Mouse (Mus musculus): Measurements from ENCODE around the gene Clec9a. TPM values are rescaled to one million over a fixed set of nuclear protein-coding genes. Genes with fewer than 3 reads are reported as not detected.

Clec9a gene
- polyA plus RNA-seq, 1 experiment, result 0.24 TPM

DNA sequence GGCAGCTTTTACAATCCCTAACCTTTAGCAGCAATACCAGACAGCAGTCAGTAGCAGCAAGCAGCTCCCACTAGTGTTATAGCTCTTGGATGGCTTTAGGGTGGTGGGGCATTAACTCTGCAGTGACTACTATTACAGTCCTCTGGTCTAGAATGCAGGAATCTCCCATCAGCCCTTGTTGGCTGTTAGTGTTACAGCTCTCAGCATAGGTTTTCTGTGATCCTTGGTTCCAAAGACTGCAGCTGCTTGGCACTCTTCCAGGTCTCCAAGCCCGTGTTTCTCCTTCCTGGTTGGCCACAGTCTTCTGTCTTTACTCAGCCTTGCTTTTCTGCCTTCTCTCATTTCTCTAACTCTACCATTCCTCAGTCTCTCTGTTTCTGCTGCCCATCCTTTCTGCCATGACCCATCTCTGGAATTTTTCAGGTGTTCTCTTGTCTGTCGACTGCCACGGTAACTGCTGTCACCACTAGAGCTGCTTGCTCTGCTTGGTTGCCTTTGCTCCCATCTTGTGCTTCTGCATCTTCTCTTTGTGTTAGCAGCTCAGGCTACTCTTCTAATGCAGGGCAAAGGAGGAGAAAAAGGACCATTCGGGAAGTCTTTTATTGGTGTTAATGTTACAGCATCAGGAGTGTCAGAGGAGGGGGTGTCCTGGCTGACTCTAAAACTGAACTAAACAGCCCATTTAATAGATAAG is 14.5 kb downstream of the Clec9a start:
- Histone ChIP-seq H3K4me1 (ENCODE audit: control insufficient read depth, insufficient read depth, low read length) (peaks cover 29% of the 10 kb centered on the region), H3K27ac (ENCODE audit: insufficient read depth, low read depth, low read length) (no peak overlapping the region), H3K4me3 (ENCODE audit: insufficient read depth, low read length) (no peak overlapping the region)
- TF ChIP-seq POLR2A (IDR thresholded peaks at IDR 0.05; ENCODE audit: borderline replicate concordance, low read depth, low read length) (no peak), CTCF (IDR thresholded peaks at IDR 0.05; ENCODE audit: low read depth, low read length) (no peak)

DNA sequence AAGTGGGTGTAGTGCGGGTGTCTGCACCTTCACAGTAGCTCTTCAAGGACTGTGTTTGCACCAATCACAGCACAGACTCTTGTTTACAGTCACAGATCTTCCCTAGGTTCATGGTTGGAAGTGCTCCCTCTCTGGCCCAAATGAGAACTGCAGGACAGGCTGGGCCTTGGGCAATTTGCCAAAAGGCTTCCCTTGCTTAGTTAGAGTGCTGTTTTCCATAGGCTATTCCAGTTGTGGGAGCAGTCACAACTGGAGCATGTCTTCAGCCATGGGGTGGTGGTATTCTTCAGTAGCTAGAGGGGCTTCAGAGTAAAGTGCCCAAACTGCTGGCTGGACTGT is 15.0 kb downstream of the Clec9a start:
- TF ChIP-seq POLR2A (IDR thresholded peaks at IDR 0.05; ENCODE audit: borderline replicate concordance, low read depth, low read length), result no peak
- peak; percentile 55; the same call in 1 of the 2 replicates for TF ChIP-seq CTCF (IDR thresholded peaks at IDR 0.05; ENCODE audit: low read depth, low read length)
- no peak overlapping the region for H3K27ac ChIP-seq (ENCODE audit: insufficient read depth, low read depth, low read length)
- peaks cover 29% of the 10 kb centered on the region for H3K4me1 ChIP-seq (ENCODE audit: control insufficient read depth, insufficient read depth, low read length)
- no peak overlapping the region for H3K4me3 ChIP-seq (ENCODE audit: insufficient read depth, low read length)

DNA sequence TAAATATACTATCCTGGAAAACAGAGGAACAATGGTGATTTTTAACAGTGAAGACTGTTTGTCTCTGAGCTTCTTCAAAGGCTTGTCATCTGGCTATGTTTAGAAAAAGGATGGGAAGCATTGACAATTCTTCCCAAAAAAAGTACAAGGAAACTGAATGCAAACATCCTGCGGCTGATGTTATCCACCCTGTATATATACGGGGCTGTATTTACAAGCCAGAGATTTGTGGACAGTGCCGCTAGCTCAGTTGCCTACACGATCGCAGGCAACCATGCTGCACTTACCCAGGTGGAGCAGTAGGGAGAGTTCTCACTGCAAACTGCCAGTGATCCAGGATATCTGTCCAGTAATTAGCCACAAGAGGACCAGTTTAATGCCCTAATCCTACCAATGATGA is 16.6 kb downstream of the Clec9a start:
- Histone ChIP-seq H3K4me1 (ENCODE audit: control insufficient read depth, insufficient read depth, low read length) (peaks cover 19% of the 10 kb centered on the region), H3K4me3 (ENCODE audit: insufficient read depth, low read length) (no peak overlapping the region), H3K27ac (ENCODE audit: insufficient read depth, low read depth, low read length) (no peak overlapping the region)
- TF ChIP-seq POLR2A (IDR thresholded peaks at IDR 0.05; ENCODE audit: borderline replicate concordance, low read depth, low read length) (no peak), CTCF (IDR thresholded peaks at IDR 0.05; ENCODE audit: low read depth, low read length) (no peak)

DNA sequence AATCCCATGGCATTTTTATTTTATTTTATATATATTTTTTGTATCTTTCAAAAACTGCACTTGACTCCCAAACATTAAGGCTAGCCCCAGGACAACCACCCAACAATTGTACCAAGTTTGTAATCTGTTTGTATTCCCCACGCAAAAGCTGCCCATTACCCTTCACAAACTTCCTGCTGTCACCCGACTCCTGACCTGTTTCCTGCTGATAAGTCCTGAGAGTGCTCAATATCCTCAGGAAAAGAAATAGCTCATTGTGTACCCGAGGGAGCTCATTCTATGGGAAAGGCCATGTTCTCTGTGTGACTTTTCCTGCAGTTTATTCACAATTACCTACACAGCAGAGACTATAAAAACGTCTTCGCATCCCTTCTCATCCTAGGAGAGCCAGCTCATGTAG is 17.1 kb downstream of the Clec9a start:
- no peak overlapping the region for H3K4me3 ChIP-seq (ENCODE audit: insufficient read depth, low read length)
- TF ChIP-seq CTCF (IDR thresholded peaks at IDR 0.05; ENCODE audit: low read depth, low read length) (no peak), POLR2A (IDR thresholded peaks at IDR 0.05; ENCODE audit: borderline replicate concordance, low read depth, low read length) (no peak)
- peaks cover 19% of the 10 kb centered on the region for H3K4me1 ChIP-seq (ENCODE audit: control insufficient read depth, insufficient read depth, low read length)
- no peak overlapping the region for H3K27ac ChIP-seq (ENCODE audit: insufficient read depth, low read depth, low read length)

DNA sequence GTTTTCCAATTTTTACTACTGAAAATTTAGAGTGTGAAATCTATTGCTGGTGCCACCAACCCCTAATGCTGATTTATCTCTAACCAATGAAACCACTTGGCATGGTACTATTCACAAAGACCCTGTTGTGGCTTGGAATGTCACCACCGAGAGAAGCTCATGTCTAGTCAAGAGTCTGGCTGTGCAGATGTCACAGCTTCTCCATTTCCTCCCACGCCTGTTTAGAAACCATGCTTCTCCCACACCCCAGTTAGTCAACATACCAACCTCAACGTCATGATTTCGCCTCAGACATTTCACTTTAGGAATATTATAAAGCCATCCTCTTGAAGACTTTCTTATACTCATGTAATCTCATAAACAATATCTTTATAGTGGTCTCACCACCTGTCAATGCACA is 18.6 kb downstream of the Clec9a start:
- H3K27ac ChIP-seq (ENCODE audit: insufficient read depth, low read depth, low read length), result no peak overlapping the region
- H3K4me1 ChIP-seq (ENCODE audit: control insufficient read depth, insufficient read depth, low read length), result peaks cover 16% of the 10 kb centered on the region
- no peak for TF ChIP-seq POLR2A (IDR thresholded peaks at IDR 0.05; ENCODE audit: borderline replicate concordance, low read depth, low read length)
- TF ChIP-seq CTCF (IDR thresholded peaks at IDR 0.05; ENCODE audit: low read depth, low read length), result no peak

DNA sequence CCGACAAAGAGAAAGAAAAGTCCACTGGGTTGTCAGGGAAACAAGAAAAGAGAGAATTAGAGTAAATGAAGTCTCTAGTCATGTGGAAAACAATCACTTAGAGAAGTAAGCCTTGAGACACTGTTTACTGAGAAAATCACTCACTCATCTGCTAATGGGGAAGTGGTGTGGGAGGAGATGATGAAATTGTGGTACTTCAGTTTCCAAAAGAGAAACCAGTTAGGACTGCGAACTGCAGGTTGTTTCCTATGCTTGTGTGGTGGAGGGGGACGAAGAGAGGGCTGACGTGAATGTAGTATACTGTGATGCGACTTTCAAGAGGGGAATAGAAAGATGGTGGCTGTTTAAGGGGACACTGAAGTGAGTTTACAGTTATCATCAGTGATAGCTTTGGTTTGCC is 25.6 kb downstream of the Clec9a start:
- TF ChIP-seq POLR2A (IDR thresholded peaks at IDR 0.05; ENCODE audit: borderline replicate concordance, low read depth, low read length), result no peak
- no peak for TF ChIP-seq CTCF (IDR thresholded peaks at IDR 0.05; ENCODE audit: low read depth, low read length)

More for the DNA sequence above, 18.6 kb downstream of the Clec9a start:
- no peak overlapping the region for H3K4me3 ChIP-seq (ENCODE audit: insufficient read depth, low read length)

DNA sequence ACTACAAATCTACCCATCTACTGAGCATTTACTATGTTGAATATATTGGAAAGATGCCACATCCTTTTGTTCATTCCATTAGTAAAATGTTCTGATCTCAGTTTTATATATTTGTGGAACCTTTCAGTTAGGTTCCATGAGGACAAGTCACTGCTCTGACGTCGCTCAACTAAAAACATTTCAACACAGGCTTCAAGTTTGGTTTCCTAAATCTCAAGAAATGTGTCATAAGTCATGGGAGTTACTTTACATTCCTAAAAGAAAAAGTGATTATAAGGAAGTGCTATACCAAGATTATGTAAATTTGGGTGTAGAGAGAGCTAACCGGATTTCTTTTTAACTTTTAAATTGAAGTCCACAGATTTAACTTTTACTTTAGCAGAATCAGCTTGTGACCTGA is 27.4 kb downstream of the Clec9a start:
- peaks cover 16% of the 10 kb centered on the region for H3K4me1 ChIP-seq (ENCODE audit: control insufficient read depth, insufficient read depth, low read length)
- TF ChIP-seq POLR2A (IDR thresholded peaks at IDR 0.05; ENCODE audit: borderline replicate concordance, low read depth, low read length) (no peak), CTCF (IDR thresholded peaks at IDR 0.05; ENCODE audit: low read depth, low read length) (no peak)
- H3K4me3 ChIP-seq (ENCODE audit: insufficient read depth, low read length), result no peak overlapping the region

More for the DNA sequence above, 25.6 kb downstream of the Clec9a start:
- H3K27ac ChIP-seq (ENCODE audit: insufficient read depth, low read depth, low read length), result no peak overlapping the region
- H3K4me3 ChIP-seq (ENCODE audit: insufficient read depth, low read length), result peak overlapping the region; percentile 17
- peaks cover 16% of the 10 kb centered on the region for H3K4me1 ChIP-seq (ENCODE audit: control insufficient read depth, insufficient read depth, low read length)

DNA sequence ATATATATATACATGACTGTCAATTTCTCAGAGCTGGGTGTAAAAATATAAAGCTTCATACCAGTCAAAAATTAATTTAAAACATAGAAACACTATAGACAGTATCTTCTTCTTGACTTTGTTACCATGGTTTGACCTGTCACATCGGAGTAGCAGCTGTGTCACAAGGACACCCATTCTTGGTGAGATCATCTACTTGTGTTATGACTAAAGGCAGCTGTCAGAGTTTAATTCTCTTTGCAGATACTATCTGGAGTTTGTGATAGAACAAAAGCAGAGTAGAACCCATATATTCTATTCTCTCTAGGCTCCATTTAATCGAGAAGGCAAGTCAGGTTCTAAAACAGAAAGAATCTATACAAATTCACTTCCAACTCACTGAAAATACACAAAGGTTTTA is 29.4 kb downstream of the Clec9a start:
- H3K27ac ChIP-seq (ENCODE audit: insufficient read depth, low read depth, low read length), result no peak overlapping the region

More for the DNA sequence above, 27.4 kb downstream of the Clec9a start:
- peak overlapping the region; percentile 12; the same call in 1 of the 2 replicates for H3K27ac ChIP-seq (ENCODE audit: insufficient read depth, low read depth, low read length)

DNA sequence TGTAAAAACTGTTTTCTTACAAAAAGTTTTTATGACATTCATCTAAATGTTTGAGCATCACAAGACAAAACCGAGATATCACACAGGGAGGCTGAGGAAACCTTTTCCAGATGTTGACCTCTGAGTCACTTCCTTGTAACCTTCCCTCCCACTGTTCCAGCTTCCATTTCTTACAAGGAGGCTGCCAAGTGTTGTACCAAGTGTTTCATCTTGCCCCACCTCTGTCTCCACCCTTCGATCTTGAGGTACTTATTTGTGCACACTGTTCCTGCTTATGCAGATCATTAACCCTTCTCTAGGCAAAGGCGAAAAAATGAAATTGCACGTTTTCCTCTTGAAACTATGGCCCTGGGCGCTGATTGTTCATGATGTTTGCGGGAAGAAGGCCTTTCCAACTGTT is 41.1 kb downstream of the Clec9a start:
- no peak for TF ChIP-seq CTCF (IDR thresholded peaks at IDR 0.05; ENCODE audit: low read depth, low read length)
- no peak for TF ChIP-seq POLR2A (IDR thresholded peaks at IDR 0.05; ENCODE audit: borderline replicate concordance, low read depth, low read length)
- no peak overlapping the region for H3K27ac ChIP-seq (ENCODE audit: insufficient read depth, low read depth, low read length)
- peaks cover 2% of the 10 kb centered on the region; the same call in 1 of the 2 replicates for H3K4me1 ChIP-seq (ENCODE audit: control insufficient read depth, insufficient read depth, low read length)
- no peak overlapping the region for H3K4me3 ChIP-seq (ENCODE audit: insufficient read depth, low read length)

More for the DNA sequence above, 29.4 kb downstream of the Clec9a start:
- H3K4me1 ChIP-seq (ENCODE audit: control insufficient read depth, insufficient read depth, low read length), result peaks cover 22% of the 10 kb centered on the region
- H3K4me3 ChIP-seq (ENCODE audit: insufficient read depth, low read length), result no peak overlapping the region
- TF ChIP-seq CTCF (IDR thresholded peaks at IDR 0.05; ENCODE audit: low read depth, low read length) (no peak), POLR2A (IDR thresholded peaks at IDR 0.05; ENCODE audit: borderline replicate concordance, low read depth, low read length) (no peak)

DNA sequence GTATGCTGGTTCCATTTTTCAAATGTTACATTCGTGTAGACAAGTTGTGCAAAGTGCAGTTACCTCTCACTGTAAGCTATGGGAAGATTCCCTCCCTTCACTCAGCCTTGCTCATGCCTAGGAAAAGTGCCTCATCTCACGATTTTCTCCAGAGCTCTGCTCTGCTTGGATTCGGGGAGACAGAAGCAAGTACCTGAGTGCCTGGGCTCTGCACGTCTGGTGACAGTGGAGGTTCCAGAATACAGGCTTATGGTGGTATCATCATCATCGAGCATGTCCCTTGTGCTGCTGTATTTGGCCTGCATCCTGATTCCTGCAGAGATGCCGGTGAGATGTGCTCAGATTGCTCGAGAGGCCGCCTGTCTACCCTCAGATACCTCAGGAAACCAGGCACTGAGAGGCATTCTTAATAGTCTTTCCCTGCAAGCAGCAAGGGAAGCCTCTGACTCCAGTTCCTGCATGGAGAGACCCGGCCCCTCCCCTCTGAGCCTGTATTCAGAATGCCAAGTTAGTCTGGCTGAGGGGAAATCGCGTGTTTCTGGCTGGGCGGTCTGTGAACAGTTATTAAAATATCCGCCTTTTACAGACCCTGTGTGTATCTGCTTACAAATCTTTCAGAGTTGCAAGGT is 42.9 kb downstream of the Clec9a start, which contains the start of gene Clec1a:
TSS of gene Clec1a (minus strand) at position 590 of the 629 bp plus-strand sequence.
- Histone ChIP-seq H3K27ac (ENCODE audit: insufficient read depth, low read depth, low read length) (no peak within 1 kb of the TSS), H3K4me3 (ENCODE audit: insufficient read depth, low read length) (peak within 1 kb of the TSS; percentile 44), H3K4me1 (ENCODE audit: control insufficient read depth, insufficient read depth, low read length) (peaks cover 2% of the 10 kb centered on the region; the same call in 1 of the 2 replicates)
- no peak for TF ChIP-seq CTCF (IDR thresholded peaks at IDR 0.05; ENCODE audit: low read depth, low read length)
- TF ChIP-seq POLR2A (IDR thresholded peaks at IDR 0.05; ENCODE audit: borderline replicate concordance, low read depth, low read length), result no peak

Data from bone marrow macrophage, adult 2 months (primary cell).